19 mouse cellular contexts compared by ENCODE assay signal in the genomic region with DNA sequence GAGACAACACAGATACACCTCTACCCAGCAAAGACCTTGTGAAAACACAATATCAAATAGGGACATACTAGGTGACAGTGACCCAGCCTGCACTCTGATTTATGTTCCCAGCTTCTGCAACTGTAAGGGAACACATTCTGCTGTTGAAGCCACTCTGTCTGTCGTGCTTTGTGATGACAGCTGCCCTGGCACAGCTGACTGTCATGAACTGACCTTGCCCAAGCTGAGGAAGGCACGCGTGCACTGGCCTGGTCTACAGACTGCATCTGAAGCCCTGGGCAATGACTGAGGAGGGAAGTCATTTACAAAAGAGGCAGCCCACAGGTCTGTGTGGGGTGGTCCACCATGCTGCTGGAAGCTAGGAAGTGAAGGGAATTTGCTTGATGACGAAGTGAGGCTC.
DNase-seq lines count a peak whose midpoint lies in the region; ATAC-seq and TF ChIP-seq lines count a peak whose summit lies in the region.
"Had no signal": no experiment of that assay in that cellular context is flagged by ENCODE, and none has a peak within 500 bp of the region (broad histone marks: within the 10 kb centered on the region; RNA-seq: fewer than 3 reads in every experiment).

No protein-coding gene starts in this region.

- 72% methylated on average over 4 of the region's 4 CpGs for WGBS in heart, embryonic 11.5 days (ENCODE audit: insufficient replicate concordance)
- WGBS in heart, postnatal 0 days = 57% methylated on average over 4 of the region's 4 CpGs

- no peak overlapping the region for H3K4me2 ChIP-seq in heart, embryonic 11.5 days
- no peak overlapping the region for H3K4me2 ChIP-seq in heart, postnatal 0 days (ENCODE audit: low read depth, low read length)
- H3K4me2 ChIP-seq: forebrain, embryonic 13.5 days; heart, embryonic 15.5 days; hindbrain, embryonic 14.5 days; intestine, embryonic 15.5 days had no signal

- no peaks in the 10 kb centered on the region for H3K27me3 ChIP-seq in heart, embryonic 11.5 days (ENCODE audit: control insufficient read depth, insufficient read depth, low read length)
- no peaks in the 10 kb centered on the region for H3K27me3 ChIP-seq in heart, postnatal 0 days (ENCODE audit: control insufficient read depth, insufficient read depth, low read length)
- H3K27me3 ChIP-seq: forebrain, embryonic 13.5 days; heart, embryonic 15.5 days; intestine, embryonic 15.5 days; Patski had no signal

- H3K4me1 ChIP-seq in heart, embryonic 11.5 days (ENCODE audit: control insufficient read depth, insufficient read depth, low read length) = no peaks in the 10 kb centered on the region
- H3K4me1 ChIP-seq in heart, postnatal 0 days (ENCODE audit: control insufficient read depth, insufficient read depth) = no peaks in the 10 kb centered on the region
- H3K4me1 ChIP-seq: embryonic facial prominence, embryonic 10.5 days; heart, embryonic 15.5 days; hindbrain, embryonic 10.5 days; intestine, embryonic 15.5 days had no signal

- no peak for TF ChIP-seq EP300 in heart, postnatal 0 days (IDR thresholded peaks at IDR 0.05; ENCODE audit: low read depth)

- peak; percentile 34 to 44 for DNase-seq in adrenal gland, postnatal 36 days
- no peak for DNase-seq in adrenal gland, postnatal 10 days
- DNase-seq in heart, adult 18-20 months = peak; percentile 38 to 59
- no peak for DNase-seq in heart, postnatal 0 days (ENCODE audit: low spot score)
- DNase-seq in heart, postnatal 4 days = peak; percentile 16
- DNase-seq: adrenal gland, postnatal 14 days; cerebellum, adult 2 months; cerebellum, postnatal 10 days; forebrain, postnatal 0 days; kidney, adult 18-20 months had no signal

- no peaks in the 10 kb centered on the region for H3K36me3 ChIP-seq in heart, embryonic 11.5 days (ENCODE audit: control insufficient read depth, insufficient read depth, low read length)
- H3K36me3 ChIP-seq in heart, postnatal 0 days (replicated peaks; ENCODE audit: control insufficient read depth, insufficient read depth, low read length) = no peaks in the 10 kb centered on the region
- H3K36me3 ChIP-seq: embryonic facial prominence, embryonic 10.5 days; heart, embryonic 15.5 days; intestine, embryonic 15.5 days had no signal

- no peak overlapping the region for H3K9ac ChIP-seq in heart, embryonic 11.5 days (ENCODE audit: low read depth, low read length)
- no peak overlapping the region for H3K9ac ChIP-seq in heart, postnatal 0 days (replicated peaks; ENCODE audit: low read depth, low read length)
- H3K9ac ChIP-seq: forebrain, embryonic 13.5 days; forebrain, postnatal 0 days; heart, embryonic 15.5 days; hindbrain, embryonic 14.5 days; intestine, embryonic 15.5 days had no signal

- no peak for ATAC-seq in heart, embryonic 11.5 days (replicated peaks; ENCODE audit: insufficient number of reproducible peaks, low FRiP score, low TSS enrichment)
- ATAC-seq in heart, postnatal 0 days (ENCODE audit: insufficient read depth, low read depth) = peak; percentile 14; the same call in 1 of the 2 replicates
- ATAC-seq: activated CD4-positive, CD25-positive, alpha-beta regulatory T cell, adult 4 months; forebrain, embryonic 13.5 days; forebrain, postnatal 0 days; intestine, embryonic 15.5 days; Patski had no signal

- no peaks in the 10 kb centered on the region for H3K9me3 ChIP-seq in heart, embryonic 11.5 days (replicated peaks; ENCODE audit: control insufficient read depth, low read length)
- H3K9me3 ChIP-seq in heart, postnatal 0 days (replicated peaks; ENCODE audit: control insufficient read depth, low read length) = no peaks in the 10 kb centered on the region
- H3K9me3 ChIP-seq: embryonic facial prominence, embryonic 10.5 days; forebrain, embryonic 13.5 days; heart, embryonic 15.5 days; hindbrain, embryonic 10.5 days; intestine, embryonic 15.5 days had no signal

- H3K4me3 ChIP-seq in heart, embryonic 11.5 days (ENCODE audit: low read depth, low read length) = no peak overlapping the region
- no peak overlapping the region for H3K4me3 ChIP-seq in heart, postnatal 0 days (ENCODE audit: low read depth, low read length)
- H3K4me3 ChIP-seq: embryonic facial prominence, embryonic 10.5 days; forebrain, embryonic 13.5 days; heart, embryonic 15.5 days; hindbrain, embryonic 10.5 days; intestine, embryonic 15.5 days had no signal

- no peak overlapping the region for H3K27ac ChIP-seq in heart, embryonic 11.5 days (ENCODE audit: low read depth, low read length)
- H3K27ac ChIP-seq in heart, postnatal 0 days (ENCODE audit: low read depth) = no peak overlapping the region
- H3K27ac ChIP-seq: embryonic facial prominence, embryonic 10.5 days; forebrain, embryonic 13.5 days; heart, embryonic 15.5 days; hindbrain, embryonic 10.5 days; hindbrain, embryonic 14.5 days; intestine, embryonic 15.5 days had no signal

- no peak for TF ChIP-seq CTCF in heart, postnatal 0 days (IDR thresholded peaks at IDR 0.05; ENCODE audit: low read depth)

Comparison
In these comparisons a context has a peak if more than half of its experiments do, and no peak if none do; other contexts are left out.
1. DNase-seq: peak in adrenal gland, postnatal 36 days (2 of 2), heart, adult 18-20 months (2 of 2) and heart, postnatal 4 days (single experiment); none in adrenal gland, postnatal 10 days (single experiment) and heart, postnatal 0 days (single experiment).